Mouse (Mus musculus) ES-Bruce4 (cell line): ENCODE data around the gene Cd300e. TPM values are rescaled to one million over a fixed set of nuclear protein-coding genes. Genes with fewer than 3 reads are reported as not detected.
"Not testable (repeated sequence)": the region's sequence is repeated elsewhere in the genome, so short reads cannot be mapped to it uniquely, and the experiment has no call there.

ENCODE experiments used
- H3K27ac ChIP-seq: 2 replicates; pipeline ENCODE4 v1.5.1; 2012; ENCODE audit warnings: low read length, inconsistent platforms; ENCODE audit not compliant: insufficient read depth
- H3K27me3 ChIP-seq: 2 replicates; pipeline ENCODE4 v1.6.1; 2012; ENCODE audit warnings: mild to moderate bottlenecking, low read length, inconsistent platforms; ENCODE audit not compliant: control insufficient read depth, poor library complexity, insufficient read depth, severe bottlenecking
- H3K36me3 ChIP-seq: 2 replicates; pipeline ENCODE4 v1.6.1; 2012; ENCODE audit warnings: inconsistent platforms, mild to moderate bottlenecking, low read length, moderate library complexity; ENCODE audit not compliant: control insufficient read depth, poor library complexity, insufficient read depth, severe bottlenecking
- H3K4me1 ChIP-seq: one replicate; pipeline ENCODE4 v1.8.1; 2011; ENCODE audit warnings: low read length; ENCODE audit not compliant: control insufficient read depth, insufficient read depth
- H3K4me3 ChIP-seq: 2 replicates; pipeline ENCODE4 v1.5.1; 2011; ENCODE audit warnings: low read depth, mild to moderate bottlenecking, low read length
- H3K9ac ChIP-seq: 2 replicates; pipeline ENCODE4 v1.6.1; 2012; ENCODE audit warnings: low read depth, mild to moderate bottlenecking, inconsistent platforms; ENCODE audit not compliant: poor library complexity, severe bottlenecking
- H3K9me3 ChIP-seq: replicated peaks from 2 replicates; pipeline ENCODE4 v1.6.1; 2012; ENCODE audit warnings: mild to moderate bottlenecking, low read length, inconsistent platforms; ENCODE audit not compliant: control insufficient read depth, poor library complexity, insufficient read depth, severe bottlenecking
- CTCF ChIP-seq: IDR thresholded peaks from one replicate; pipeline ENCODE4 v1.8.1; 2011; ENCODE audit warnings: low read depth, low read length
- EP300 ChIP-seq: IDR thresholded peaks from 2 replicates; pipeline ENCODE4 v1.6.1; 2011; ENCODE audit warnings: low read depth, low read length; ENCODE audit not compliant: insufficient read depth
- POLR2A ChIP-seq: IDR thresholded peaks from one replicate; pipeline ENCODE4 v1.8.1; 2011; ENCODE audit warnings: low read length; ENCODE audit not compliant: insufficient read depth
- polyA plus RNA-seq: library from polyadenylated mRNA; stranded (reverse); fragments of >200 nt; gene quantifications from 2 replicates; pipeline ENCODE4 v1.2.4, GENCODE M21; 2011; ENCODE audit warnings: low read depth; ENCODE audit not compliant: missing spikeins, insufficient read depth, insufficient read length

Gene Cd300e
- polyA plus RNA-seq, 1 experiment, result not detected

DNA sequence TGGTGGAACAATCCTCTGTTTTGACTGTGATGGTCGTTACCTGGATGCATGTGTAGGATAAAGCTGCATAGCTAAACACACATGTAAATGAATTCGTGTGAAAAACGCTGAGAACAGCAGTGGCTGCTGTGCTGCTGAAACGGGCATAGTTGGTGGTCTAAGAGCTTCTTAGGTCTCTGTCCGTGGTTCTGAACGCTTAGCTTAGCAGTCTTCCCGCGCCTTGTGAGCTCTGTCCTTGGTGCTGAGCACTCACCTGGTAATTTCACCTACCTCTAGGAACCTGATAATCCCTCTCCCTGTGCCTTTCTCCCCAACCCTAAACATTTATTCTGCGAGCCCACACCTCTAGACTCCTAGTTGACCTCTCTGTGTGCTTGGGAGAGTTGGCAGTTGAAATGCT lies 9.8 kb downstream of the Cd300e start:
- Histone ChIP-seq H3K36me3 (no peaks in the 10 kb centered on the region), H3K9me3 (no peaks in the 10 kb centered on the region), H3K27ac (no peak overlapping the region), H3K27me3 (no peaks in the 10 kb centered on the region), H3K4me3 (no peak overlapping the region), H3K9ac (no peak overlapping the region), H3K4me1 (no peaks in the 10 kb centered on the region)
- TF ChIP-seq POLR2A (no peak), EP300 (no peak), CTCF (no peak)

DNA sequence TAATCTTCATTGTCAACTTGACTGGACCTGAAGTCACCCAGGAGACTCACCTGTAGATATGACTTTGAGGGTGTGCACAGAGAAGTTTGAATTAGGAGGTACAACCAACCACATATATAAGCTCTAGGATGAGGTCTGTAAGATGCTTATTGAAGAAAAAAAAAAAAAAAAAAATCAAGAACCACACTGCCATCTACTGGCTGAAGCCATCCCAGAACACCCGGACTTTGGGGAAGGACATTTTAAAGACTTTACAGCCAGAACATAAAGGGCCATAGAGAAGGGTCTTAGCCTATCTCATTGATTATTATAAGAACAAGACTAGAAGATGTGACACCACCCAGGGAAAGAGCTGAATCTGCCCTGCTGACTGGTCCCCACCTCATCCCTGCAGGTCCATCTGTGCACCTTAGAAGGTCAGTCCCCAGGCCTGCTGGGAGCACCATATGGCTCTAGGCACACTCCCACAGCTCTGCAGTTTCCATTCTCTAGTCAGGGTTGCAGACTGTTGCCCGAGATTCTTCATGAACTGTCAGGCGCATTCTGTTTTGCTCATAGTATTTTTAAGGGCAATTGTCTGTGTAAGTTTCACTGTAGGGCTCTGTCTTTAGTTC lies 12.6 kb downstream of the Cd300e start:
- Histone ChIP-seq H3K36me3 (no peaks in the 10 kb centered on the region), H3K9ac (no peak overlapping the region), H3K9me3 (no peaks in the 10 kb centered on the region), H3K4me1 (no peaks in the 10 kb centered on the region), H3K4me3 (no peak overlapping the region), H3K27ac (no peak overlapping the region), H3K27me3 (no peaks in the 10 kb centered on the region)
- TF ChIP-seq CTCF, result no peak
- TF ChIP-seq EP300, result no peak
- TF ChIP-seq POLR2A, result no peak

DNA sequence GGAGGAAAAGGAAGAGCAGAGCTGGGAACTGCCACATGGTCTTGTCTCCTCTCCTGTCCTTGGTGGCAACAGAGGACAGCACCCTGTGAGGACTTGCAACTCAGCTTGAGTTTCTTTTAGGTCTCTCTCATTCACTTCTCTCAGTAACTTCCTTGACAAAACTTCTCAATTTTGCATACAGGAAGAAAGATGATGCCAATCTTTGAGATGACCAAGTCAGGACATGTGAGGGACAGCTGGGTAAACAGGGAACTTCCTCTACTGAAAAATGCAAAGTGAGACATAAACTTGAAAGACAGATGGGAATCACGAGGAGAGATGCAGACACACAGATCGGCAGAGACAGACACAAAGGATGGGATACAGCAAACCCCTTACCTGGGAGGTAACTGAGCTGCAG lies 13.7 kb downstream of the Cd300e start, which contains the start of gene Cd300ld3:
TSS of gene Cd300ld3 (minus strand) at position 151 of the 400 bp plus-strand sequence.
- no peak within 1 kb of the TSS for H3K4me3 ChIP-seq
- no peaks in the 10 kb centered on the region for H3K27me3 ChIP-seq
- H3K36me3 ChIP-seq, result no peaks in the 10 kb centered on the region
- no peaks in the 10 kb centered on the region for H3K4me1 ChIP-seq
- no peak within 1 kb of the TSS for H3K27ac ChIP-seq
- TF ChIP-seq POLR2A (no peak), EP300 (no peak), CTCF (no peak)
- H3K9ac ChIP-seq, result no peak within 1 kb of the TSS
- no peaks in the 10 kb centered on the region for H3K9me3 ChIP-seq

DNA sequence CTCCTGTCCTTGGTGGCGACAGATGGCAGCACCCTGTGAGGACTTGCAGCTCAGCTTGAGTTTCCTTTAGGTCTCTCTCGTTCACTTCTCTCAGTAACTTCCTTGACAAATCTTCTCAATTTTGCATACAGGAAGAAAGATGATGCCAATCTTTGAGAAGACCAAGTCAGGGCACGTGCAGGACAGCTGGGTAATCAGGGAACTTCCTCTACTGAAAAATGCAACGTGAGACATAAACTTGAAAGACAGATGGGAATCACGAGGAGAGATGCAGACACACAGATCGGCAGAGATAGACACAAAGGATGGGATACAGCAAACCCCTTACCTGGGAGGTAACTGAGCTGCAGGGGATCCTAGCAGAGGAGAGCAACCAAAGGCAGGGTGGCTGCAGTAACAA lies 24.3 kb downstream of the Cd300e start, which contains the start of gene Cd300ld5:
TSS of gene Cd300ld5 (minus strand) at position 101 of the 400 bp plus-strand sequence.
- H3K4me3 ChIP-seq, H3K27ac ChIP-seq, H3K9me3 ChIP-seq, H3K9ac ChIP-seq, H3K36me3 ChIP-seq, H3K4me1 ChIP-seq, H3K27me3 ChIP-seq: not testable (repeated sequence)

DNA sequence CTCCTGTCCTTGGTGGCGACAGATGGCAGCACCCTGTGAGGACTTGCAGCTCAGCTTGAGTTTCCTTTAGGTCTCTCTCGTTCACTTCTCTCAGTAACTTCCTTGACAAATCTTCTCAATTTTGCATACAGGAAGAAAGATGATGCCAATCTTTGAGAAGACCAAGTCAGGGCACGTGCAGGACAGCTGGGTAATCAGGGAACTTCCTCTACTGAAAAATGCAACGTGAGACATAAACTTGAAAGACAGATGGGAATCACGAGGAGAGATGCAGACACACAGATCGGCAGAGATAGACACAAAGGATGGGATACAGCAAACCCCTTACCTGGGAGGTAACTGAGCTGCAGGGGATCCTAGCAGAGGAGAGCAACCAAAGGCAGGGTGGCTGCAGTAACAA lies 35.1 kb downstream of the Cd300e start, which contains the start of gene Cd300ld4:
TSS of gene Cd300ld4 (minus strand) at position 101 of the 400 bp plus-strand sequence.
- H3K27ac ChIP-seq, H3K4me3 ChIP-seq, H3K27me3 ChIP-seq, H3K9me3 ChIP-seq, H3K4me1 ChIP-seq, H3K36me3 ChIP-seq, H3K9ac ChIP-seq: not testable (repeated sequence)

DNA sequence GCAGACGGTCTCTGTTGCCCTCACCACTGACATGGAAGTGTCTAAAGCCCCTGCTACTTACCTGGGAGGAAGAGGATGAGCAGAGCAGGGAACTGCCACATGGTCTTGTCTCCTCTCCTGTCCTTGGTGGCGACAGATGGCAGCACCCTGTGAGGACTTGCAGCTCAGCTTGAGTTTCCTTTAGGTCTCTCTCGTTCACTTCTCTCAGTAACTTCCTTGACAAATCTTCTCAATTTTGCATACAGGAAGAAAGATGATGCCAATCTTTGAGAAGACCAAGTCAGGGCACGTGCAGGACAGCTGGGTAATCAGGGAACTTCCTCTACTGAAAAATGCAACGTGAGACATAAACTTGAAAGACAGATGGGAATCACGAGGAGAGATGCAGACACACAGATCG lies 45.9 kb downstream of the Cd300e start, which contains the start of gene Cd300ld2:
TSS of gene Cd300ld2 (minus strand) at position 101 of the 400 bp plus-strand sequence.
- not testable (repeated sequence) for H3K27me3 ChIP-seq, H3K36me3 ChIP-seq, H3K27ac ChIP-seq, H3K4me3 ChIP-seq, H3K9ac ChIP-seq, H3K4me1 ChIP-seq, H3K9me3 ChIP-seq
